Mouse (Mus musculus) yolk sac, embryonic 10.5 days (tissue): ENCODE results near the gene Hdgfl2.
"Not testable (repeated sequence)": the region's sequence is repeated elsewhere in the genome, so short reads cannot be mapped to it uniquely, and the experiment has no call there.

Source experiments
- DNase-seq: peaks from one replicate; pipeline ENCODE4 v3.0.0-alpha.2; 2017; ENCODE audit warnings: low spot score

Hdgfl2 gene

GRCm38 (mm10) chr17:56106436-56106835 lies 27.0 kb downstream of the Hdgfl2 start:
- DNase-seq = not testable (repeated sequence)

GRCm38 (mm10) chr17:56106981-56107380 lies 27.5 kb downstream of the Hdgfl2 start:
- DNase-seq = no peak

GRCm38 (mm10) chr17:56107736-56108135 lies 28.3 kb downstream of the Hdgfl2 start:
- DNase-seq = no peak

DNA sequence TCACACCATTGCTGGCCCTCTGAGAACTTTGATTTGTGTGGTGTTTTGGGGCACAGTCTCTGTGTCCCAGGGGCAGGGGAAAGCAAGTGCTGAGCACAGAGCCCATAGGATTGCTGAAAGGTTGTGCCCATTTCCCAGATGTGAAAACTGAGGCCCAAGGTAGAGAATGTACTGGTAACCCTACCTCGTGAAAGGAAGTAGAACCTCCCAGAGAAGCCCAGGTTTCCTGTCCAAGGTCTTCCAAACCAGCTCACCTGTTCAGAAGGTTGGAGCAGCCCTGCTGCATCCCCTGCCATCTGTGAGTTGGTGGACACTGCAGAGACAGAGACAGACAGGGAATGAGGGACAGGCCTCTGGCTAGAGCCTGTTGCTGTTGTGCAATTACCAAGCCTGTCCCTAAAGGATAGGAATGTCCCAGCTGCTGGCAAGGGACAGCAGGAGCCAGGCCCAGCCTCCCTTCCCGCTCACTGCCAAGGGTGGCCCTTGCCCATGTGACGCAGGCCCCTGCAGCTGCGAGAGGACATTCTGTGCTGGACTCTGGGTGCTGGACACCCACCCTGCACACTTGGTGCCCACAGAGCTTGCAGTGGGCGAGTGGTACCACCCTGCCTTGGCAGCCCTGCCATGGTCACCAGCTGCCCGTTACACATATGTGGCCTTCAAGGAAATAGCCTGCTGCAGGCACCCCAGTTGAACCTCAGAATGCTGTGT lies 29.1 kb downstream of the Hdgfl2 start:
- DNase-seq = no peak

DNA sequence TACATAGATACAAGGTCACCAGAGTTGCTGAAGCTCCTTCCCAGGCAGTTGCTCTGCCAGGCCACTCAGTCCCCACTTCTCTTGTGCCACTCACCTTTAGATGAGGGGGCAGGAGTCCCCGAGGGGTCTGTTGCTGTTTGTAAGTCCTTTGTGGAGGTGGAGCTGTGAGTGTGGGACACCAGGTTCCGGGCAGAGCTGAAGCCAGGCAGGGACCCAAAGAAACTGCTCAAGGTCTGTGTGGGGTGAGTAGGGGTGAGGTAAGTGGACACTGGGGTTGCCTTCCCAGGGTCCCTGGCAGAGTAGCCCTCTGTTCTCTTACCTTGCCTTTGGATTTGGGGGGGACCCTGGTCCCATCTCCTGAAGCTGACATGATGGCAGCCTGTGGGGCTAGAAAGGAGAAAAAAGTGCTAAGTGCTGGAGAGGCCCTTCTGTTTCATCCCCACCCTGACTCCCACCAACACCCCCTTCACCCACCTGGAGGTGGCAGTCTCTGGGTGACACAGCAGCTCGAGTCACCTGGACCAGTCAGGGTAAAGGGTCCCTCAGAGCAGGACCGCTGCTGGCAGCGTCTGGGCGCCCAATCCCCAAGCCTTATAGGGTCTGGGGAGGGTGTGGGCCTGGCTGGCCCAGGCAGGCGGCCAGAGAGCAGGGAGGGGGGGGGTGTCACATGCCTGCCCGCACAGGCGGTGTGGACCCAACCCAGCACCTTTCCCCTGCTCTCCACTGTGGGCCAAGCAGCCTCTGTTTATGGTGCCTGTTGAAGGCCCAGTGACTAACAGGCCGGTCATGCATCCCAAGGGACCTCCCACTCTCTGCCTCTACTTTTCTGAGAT lies 30.0 kb downstream of the Hdgfl2 start, which contains the start of gene Plin4:
Plin4 (minus strand) TSS at position 585 of the 833 bp plus-strand sequence.
- DNase-seq = no peak

GRCm38 (mm10) chr17:56110571-56110970 lies 31.1 kb downstream of the Hdgfl2 start:
- no peak for DNase-seq

- no peak for DNase-seq
Measured at GRCm38 (mm10) chr17:56111021-56111420, 31.6 kb downstream of the Hdgfl2 start.

- DNase-seq = peak; percentile 21
Measured at GRCm38 (mm10) chr17:56111864-56112263, 32.4 kb downstream of the Hdgfl2 start.

DNA sequence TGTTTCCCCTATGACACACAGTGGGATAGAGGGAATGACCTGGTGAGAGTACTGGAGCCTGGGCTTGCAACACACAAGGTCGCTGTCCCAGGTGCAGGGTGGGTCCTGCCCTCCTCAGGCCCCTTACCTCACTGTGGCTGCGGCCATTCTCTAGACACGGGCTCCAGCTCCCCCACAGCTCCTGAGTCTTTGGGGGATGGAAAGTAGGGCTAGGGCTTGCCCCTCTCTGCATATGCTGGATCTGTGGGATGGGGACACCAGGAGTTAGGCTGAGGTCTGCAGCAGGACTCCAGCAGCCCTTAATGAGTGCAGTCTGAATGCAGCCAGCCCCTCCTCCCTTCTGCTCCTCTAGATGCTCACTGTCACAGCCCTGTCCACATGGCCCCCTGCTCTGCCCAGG lies 33.3 kb downstream of the Hdgfl2 start:
- DNase-seq = no peak

DNA sequence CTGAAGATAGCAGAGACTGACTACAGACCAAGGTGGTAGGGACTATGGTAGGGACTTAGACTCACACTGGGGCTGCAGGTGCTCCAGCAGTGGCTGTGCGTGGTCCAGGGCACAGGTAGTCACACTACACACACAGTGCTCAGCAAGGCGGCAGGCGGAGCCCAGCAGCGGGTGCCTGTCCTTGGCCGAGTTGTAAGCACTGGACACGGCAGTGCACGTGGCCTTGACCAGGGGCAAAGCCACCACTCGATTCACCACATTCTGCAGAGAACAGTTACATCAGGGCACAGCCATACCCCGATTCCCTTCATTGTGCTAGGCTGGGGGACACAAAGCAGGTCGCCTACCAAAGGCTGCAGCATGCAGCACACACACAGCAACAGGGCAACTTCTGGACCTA lies 36.8 kb downstream of the Hdgfl2 start:
- DNase-seq = no peak

DNA sequence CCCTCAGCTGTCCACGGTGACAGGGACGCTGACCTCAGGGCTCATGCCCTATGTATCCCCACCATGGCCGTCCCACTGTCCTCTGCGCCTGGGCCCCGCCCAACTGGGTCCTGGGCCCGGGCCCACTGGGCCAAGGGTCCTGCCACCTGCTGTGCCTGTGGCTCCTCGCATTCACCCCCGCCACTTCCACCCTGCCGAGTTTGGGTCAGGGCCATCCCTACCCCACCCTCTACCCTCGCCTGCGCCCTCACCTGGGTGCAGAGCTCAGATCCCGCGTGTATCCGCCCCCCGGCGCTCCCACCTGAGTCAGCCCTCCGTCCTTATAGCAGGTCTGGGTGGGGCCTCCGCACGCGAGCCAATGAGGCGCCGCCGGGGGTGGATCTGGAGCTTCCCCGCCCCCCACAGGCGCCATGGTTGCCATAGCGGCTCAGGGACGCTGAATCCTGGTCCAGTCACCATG lies 37.8 kb downstream of the Hdgfl2 start, which contains the start of gene Plin5:
Plin5 (minus strand) TSS at position 346 of the 460 bp plus-strand sequence.
- peak; percentile 72 for DNase-seq

- no peak for DNase-seq
Measured at GRCm38 (mm10) chr17:56119431-56119830, 40.0 kb downstream of the Hdgfl2 start.

- DNase-seq = no peak
Measured at GRCm38 (mm10) chr17:56119981-56120880, 40.8 kb downstream of the Hdgfl2 start.

- no peak for DNase-seq
Measured at GRCm38 (mm10) chr17:56121826-56122225, 42.4 kb downstream of the Hdgfl2 start, which contains the start of gene Lrg1. Gene Lrg1, minus strand, starts transcription at chr17:56122001.

- no peak for DNase-seq
Measured at GRCm38 (mm10) chr17:56123161-56123560, 43.7 kb downstream of the Hdgfl2 start.

GRCm38 (mm10) chr17:56123681-56124340 lies 44.4 kb downstream of the Hdgfl2 start:
- no peak for DNase-seq

GRCm38 (mm10) chr17:56124377-56125275 lies 45.2 kb downstream of the Hdgfl2 start:
- DNase-seq = no peak

DNA sequence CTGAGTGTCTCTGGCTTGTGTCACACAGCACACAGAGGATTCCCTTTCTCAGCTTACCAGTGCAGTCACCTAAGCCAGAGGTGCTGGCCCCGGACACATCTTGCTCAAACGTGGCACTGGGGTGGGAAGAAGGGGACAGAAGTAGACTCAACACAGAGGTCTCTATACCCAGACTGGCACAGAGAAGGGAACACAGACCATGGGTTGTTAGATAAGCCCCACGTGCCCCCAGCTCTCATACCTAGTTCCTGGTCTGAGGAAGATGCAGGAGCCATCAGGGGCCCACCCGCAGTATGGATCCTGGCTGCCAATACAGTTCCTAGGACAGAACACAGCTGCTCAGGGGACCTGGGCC lies 45.8 kb downstream of the Hdgfl2 start:
- DNase-seq = no peak

- no peak for DNase-seq
Measured at GRCm38 (mm10) chr17:56126175-56126574, 46.7 kb downstream of the Hdgfl2 start.

DNA sequence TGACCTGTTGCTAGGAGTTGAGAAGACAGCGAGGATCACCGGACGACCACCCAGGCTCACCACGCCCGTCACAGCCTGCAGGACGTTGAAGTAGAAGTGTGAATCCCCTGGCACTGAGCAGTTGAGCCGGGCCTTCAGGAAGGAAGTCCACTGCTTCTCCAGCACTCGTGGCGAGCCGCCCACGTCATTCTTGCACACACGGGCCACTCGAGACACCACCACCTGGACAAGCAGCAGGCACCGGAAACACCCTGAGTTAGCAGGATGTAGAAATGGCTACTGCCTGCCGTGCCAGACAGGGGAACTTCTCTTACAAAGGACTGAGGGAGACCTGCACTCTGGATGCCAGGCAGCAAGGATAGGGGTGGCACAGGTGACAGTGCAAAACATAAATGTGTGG lies 48.8 kb downstream of the Hdgfl2 start:
- DNase-seq = no peak
